9 mouse cellular contexts compared by ENCODE assay signal in the genomic region with DNA sequence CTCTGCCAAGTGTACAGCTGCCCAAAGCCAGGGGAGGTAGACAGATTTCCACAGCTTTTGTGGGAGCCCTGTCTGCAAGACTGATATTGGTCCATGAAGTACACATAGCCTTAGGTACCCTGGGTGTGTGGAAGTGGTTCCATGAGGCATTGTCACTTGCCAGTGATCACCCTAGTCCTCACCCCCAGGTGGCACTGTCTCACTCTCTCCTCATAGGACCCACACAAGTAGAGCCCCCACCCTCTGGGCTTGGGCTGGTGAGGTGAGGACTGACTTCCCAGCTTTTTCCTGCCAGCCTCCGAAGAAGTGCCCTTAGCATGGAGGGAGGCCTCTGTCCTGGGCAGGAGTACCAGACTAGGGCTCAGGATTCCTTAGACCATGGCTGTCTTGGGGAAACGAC. TPM values are rescaled to one million over a fixed set of nuclear protein-coding genes. Genes with fewer than 3 reads are reported as not detected.
DNase-seq lines count a peak whose midpoint lies in the region; ATAC-seq and TF ChIP-seq lines count a peak whose summit lies in the region.
"Had no signal": no experiment of that assay in that cellular context is flagged by ENCODE, and none has a peak within 500 bp of the region (broad histone marks: within the 10 kb centered on the region; RNA-seq: fewer than 3 reads in every experiment).

No protein-coding gene starts in this region.

- TF ChIP-seq CTCF in midbrain, postnatal 0 days (IDR thresholded peaks at IDR 0.05) = peak; percentile 71

- H3K9me3 ChIP-seq in forebrain, embryonic 10.5 days = no peaks in the 10 kb centered on the region
- H3K9me3 ChIP-seq in forebrain, embryonic 11.5 days (ENCODE audit: control insufficient read depth, low read length) = no peaks in the 10 kb centered on the region
- no peaks in the 10 kb centered on the region for H3K9me3 ChIP-seq in heart, embryonic 15.5 days (replicated peaks)
- H3K9me3 ChIP-seq in limb, embryonic 13.5 days = no peaks in the 10 kb centered on the region
- H3K9me3 ChIP-seq in midbrain, postnatal 0 days (ENCODE audit: low read length) = no peaks in the 10 kb centered on the region

- H3K9ac ChIP-seq in forebrain, embryonic 11.5 days (ENCODE audit: low read length) = no peak overlapping the region
- no peak overlapping the region for H3K9ac ChIP-seq in heart, embryonic 15.5 days
- peak overlapping the region; percentile 45; the same call in 1 of the 2 replicates for H3K9ac ChIP-seq in limb, embryonic 13.5 days
- no peak overlapping the region for H3K9ac ChIP-seq in midbrain, postnatal 0 days (replicated peaks; ENCODE audit: low read length, poor library complexity, severe bottlenecking)

- 63% methylated on average over 2 of the region's 2 CpGs for WGBS in forebrain, embryonic 10.5 days
- 68% methylated on average over 2 of the region's 2 CpGs for WGBS in forebrain, embryonic 11.5 days
- WGBS in heart, embryonic 15.5 days = 46% methylated on average over 2 of the region's 2 CpGs
- 41% methylated on average over 2 of the region's 2 CpGs for WGBS in limb, embryonic 13.5 days
- 71% methylated on average over 2 of the region's 2 CpGs for WGBS in midbrain, postnatal 0 days

- H3K4me1 ChIP-seq in forebrain, embryonic 10.5 days = peaks cover 76% of the 10 kb centered on the region
- peaks cover 6% of the 10 kb centered on the region; the same call in 1 of the 2 replicates for H3K4me1 ChIP-seq in forebrain, embryonic 11.5 days (replicated peaks; ENCODE audit: control insufficient read depth, insufficient read depth, low read length)
- peaks cover 29% of the 10 kb centered on the region for H3K4me1 ChIP-seq in heart, embryonic 15.5 days (replicated peaks)
- peaks cover 99% of the 10 kb centered on the region for H3K4me1 ChIP-seq in limb, embryonic 13.5 days
- no peaks in the 10 kb centered on the region for H3K4me1 ChIP-seq in midbrain, postnatal 0 days (ENCODE audit: insufficient read depth, low read length)

- ATAC-seq in forebrain, embryonic 11.5 days (replicated peaks; ENCODE audit: low FRiP score) = no peak; the same call in 1 of the 2 replicates
- 0 out of 2 replicates have a peak, but pooled peaks have one; percentile 34 for ATAC-seq in heart, embryonic 15.5 days (replicated peaks; ENCODE audit: insufficient number of reproducible peaks, insufficient read depth, low FRiP score, low read depth)
- no peak for ATAC-seq in limb, embryonic 13.5 days (ENCODE audit: low FRiP score, low read depth)
- peak; percentile 56; the same call in 1 of the 2 replicates for ATAC-seq in midbrain, postnatal 0 days (ENCODE audit: low FRiP score)
- ATAC-seq in erythroid progenitor cell, adult 5-6 weeks (replicated peaks; ENCODE audit: low FRiP score, poor library complexity, severe bottlenecking) = no peak
- ATAC-seq: Patski had no signal

- no peaks in the 10 kb centered on the region for H3K27me3 ChIP-seq in forebrain, embryonic 10.5 days (ENCODE audit: poor library complexity, severe bottlenecking)
- H3K27me3 ChIP-seq in forebrain, embryonic 11.5 days (ENCODE audit: control insufficient read depth, insufficient read depth, low read length) = no peaks in the 10 kb centered on the region
- no peaks in the 10 kb centered on the region for H3K27me3 ChIP-seq in heart, embryonic 15.5 days
- no peaks in the 10 kb centered on the region for H3K27me3 ChIP-seq in limb, embryonic 13.5 days
- H3K27me3 ChIP-seq in midbrain, postnatal 0 days (ENCODE audit: insufficient read depth, low read length) = no peaks in the 10 kb centered on the region
- H3K27me3 ChIP-seq: Patski had no signal

- peak overlapping the region; percentile 66 for H3K27ac ChIP-seq in forebrain, embryonic 10.5 days
- no peak overlapping the region for H3K27ac ChIP-seq in forebrain, embryonic 11.5 days (ENCODE audit: low read depth, low read length)
- H3K27ac ChIP-seq in heart, embryonic 15.5 days = peak overlapping the region; percentile 9; the same call in 1 of the 2 replicates
- H3K27ac ChIP-seq in limb, embryonic 13.5 days = peak overlapping the region; percentile 97
- no peak overlapping the region; the same call in 1 of the 2 replicates for H3K27ac ChIP-seq in midbrain, postnatal 0 days (ENCODE audit: low read depth, low read length)

- peaks cover 7% of the 10 kb centered on the region; the same call in 1 of the 2 replicates for H3K36me3 ChIP-seq in forebrain, embryonic 10.5 days (replicated peaks)
- no peaks in the 10 kb centered on the region for H3K36me3 ChIP-seq in forebrain, embryonic 11.5 days (ENCODE audit: control insufficient read depth, insufficient read depth, low read length)
- H3K36me3 ChIP-seq in heart, embryonic 15.5 days = no peaks in the 10 kb centered on the region
- no peaks in the 10 kb centered on the region for H3K36me3 ChIP-seq in limb, embryonic 13.5 days
- no peaks in the 10 kb centered on the region for H3K36me3 ChIP-seq in midbrain, postnatal 0 days (ENCODE audit: insufficient read depth, low read length)

- no peak for DNase-seq in forebrain, embryonic 10.5 days (ENCODE audit: extremely low spot score, low spot score)
- DNase-seq in forebrain, embryonic 11.5 days (ENCODE audit: low spot score) = no peak
- peak; percentile 25 for DNase-seq in urinary bladder, postnatal 25 days (ENCODE audit: low spot score)
- DNase-seq in urinary bladder, adult 18-20 months (ENCODE audit: low spot score in 2 of 2) = no peak
- peak; percentile 51 for DNase-seq in midbrain, postnatal 0 days (ENCODE audit: low spot score)

- no peak overlapping the region for H3K4me2 ChIP-seq in forebrain, embryonic 11.5 days (ENCODE audit: low read depth, low read length, severe bottlenecking)
- H3K4me2 ChIP-seq in heart, embryonic 15.5 days = no peak overlapping the region
- H3K4me2 ChIP-seq in limb, embryonic 13.5 days (replicated peaks) = peak overlapping the region; percentile 45
- H3K4me2 ChIP-seq in midbrain, postnatal 0 days (ENCODE audit: low read depth, low read length, poor library complexity, severe bottlenecking) = no peak overlapping the region

- no peak overlapping the region for H3K4me3 ChIP-seq in forebrain, embryonic 10.5 days
- no peak overlapping the region for H3K4me3 ChIP-seq in forebrain, embryonic 11.5 days (ENCODE audit: low read depth, low read length)
- H3K4me3 ChIP-seq in heart, embryonic 15.5 days = no peak overlapping the region
- H3K4me3 ChIP-seq in limb, embryonic 13.5 days = no peak overlapping the region
- no peak overlapping the region for H3K4me3 ChIP-seq in midbrain, postnatal 0 days (ENCODE audit: low read depth, low read length)

RNA-seq across cellular contexts. Expression of a gene that starts 19.4 kb away (rescaled TPM):
- 17.6 and 18.9 TPM in 2 replicates for polyA plus RNA-seq in forebrain, embryonic 10.5 days (2016; fragmentation: Nextera tagmentation; extraction: Ambion mirVana)
- polyA plus RNA-seq in forebrain, embryonic 11.5 days (2014; fragmentation: Nextera tagmentation; extraction: Ambion mirVana) = 26.8 and 27.6 TPM in 2 replicates
- 8.9 and 13.8 TPM in 2 replicates for polyA plus RNA-seq in heart, embryonic 15.5 days (2015; fragmentation: Nextera tagmentation; extraction: Ambion mirVana)
- 40.5 and 41.1 TPM in 2 replicates for polyA plus RNA-seq in limb, embryonic 13.5 days (2015; fragmentation: Nextera tagmentation; extraction: Ambion mirVana)
- total RNA-seq in midbrain, postnatal 0 days (2014; rRNA removed) = 62.9 and 79.2 TPM in 2 replicates
- 18.4 and 19.4 TPM in 2 replicates for polyA plus RNA-seq in midbrain, postnatal 0 days (2015; fragmentation: Nextera tagmentation; extraction: Ambion mirVana)
- 13.3 and 19.3 TPM in 2 replicates for total RNA-seq in erythroid progenitor cell, adult 5-6 weeks (2015; ENCODE audit: low replicate concordance)
- total RNA-seq in erythroid progenitor cell, adult 5-6 weeks (2017; ENCODE audit: low replicate concordance) = 2.7 and 3.9 TPM in 2 replicates

Comparison
In these comparisons a context has a peak if more than half of its experiments do, and no peak if none do; other contexts are left out.
1. DNase-seq: peak in urinary bladder, postnatal 25 days (single experiment) and midbrain, postnatal 0 days (single experiment); none in forebrain, embryonic 10.5 days (single experiment), forebrain, embryonic 11.5 days (single experiment) and urinary bladder, adult 18-20 months (0 of 2).
2. H3K27ac ChIP-seq: peak in forebrain, embryonic 10.5 days (single experiment), heart, embryonic 15.5 days (single experiment) and limb, embryonic 13.5 days (single experiment); none in forebrain, embryonic 11.5 days (single experiment) and midbrain, postnatal 0 days (single experiment).
3. ATAC-seq: peak in heart, embryonic 15.5 days (single experiment) and midbrain, postnatal 0 days (single experiment); none in forebrain, embryonic 11.5 days (single experiment), limb, embryonic 13.5 days (single experiment) and erythroid progenitor cell, adult 5-6 weeks (single experiment).